Mouse (Mus musculus): ENCODE measurements at regions not wholly inside any gene's neighbourhood (a gene's known extent, or its start where the extent isn't known, plus 50 kb on each side); places are given as distances from the start of the nearest gene placed in this dataset.

DNA sequence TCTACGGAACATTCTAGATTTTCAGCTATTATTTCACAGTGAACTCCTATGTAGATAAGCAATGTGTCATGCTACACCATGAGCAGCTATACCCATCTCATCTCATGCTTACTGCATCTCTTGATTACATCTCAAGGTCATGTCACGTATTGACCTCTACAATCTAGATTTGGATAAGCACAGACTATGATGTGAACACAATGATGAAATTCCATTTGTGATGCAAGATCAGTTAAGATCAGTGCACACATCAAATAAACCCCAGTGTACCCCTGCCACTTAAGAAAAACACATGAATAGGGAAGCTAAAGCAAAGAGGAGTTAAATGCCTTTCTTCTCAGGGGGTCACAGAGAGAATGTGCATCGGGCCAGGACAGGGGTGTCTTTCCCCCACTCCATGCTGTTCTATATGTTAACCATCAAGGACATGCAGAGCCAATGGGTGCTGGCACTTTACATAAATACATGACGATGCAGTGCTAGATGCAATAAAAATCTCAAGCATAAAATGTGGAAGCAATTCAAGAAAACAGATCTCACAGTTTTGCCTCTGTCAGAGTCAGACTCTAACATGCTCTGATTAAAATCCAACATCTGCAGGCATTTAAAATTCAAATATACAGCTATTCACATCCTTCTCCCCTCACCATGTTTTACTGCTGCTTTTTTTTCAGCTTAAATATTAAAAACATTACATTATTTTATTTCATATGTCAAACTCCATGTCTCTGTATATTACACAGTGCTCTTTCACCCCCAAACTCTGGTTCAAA is 157.1 kb upstream of the Gm15217 start:
- H3K9ac ChIP-seq = no peak overlapping the region
- no peaks in the 10 kb centered on the region for H3K9me3 ChIP-seq
- WGBS = 81% methylated on average over 4 of the region's 4 CpGs
- H3K4me2 ChIP-seq = no peak overlapping the region
- no peaks in the 10 kb centered on the region for H3K27me3 ChIP-seq (replicated peaks)
- no peak overlapping the region for H3K27ac ChIP-seq
- H3K4me1 ChIP-seq = no peaks in the 10 kb centered on the region
- no peak overlapping the region for H3K4me3 ChIP-seq
- ATAC-seq (replicated peaks) = no peak
- H3K36me3 ChIP-seq (replicated peaks) = no peaks in the 10 kb centered on the region

DNA sequence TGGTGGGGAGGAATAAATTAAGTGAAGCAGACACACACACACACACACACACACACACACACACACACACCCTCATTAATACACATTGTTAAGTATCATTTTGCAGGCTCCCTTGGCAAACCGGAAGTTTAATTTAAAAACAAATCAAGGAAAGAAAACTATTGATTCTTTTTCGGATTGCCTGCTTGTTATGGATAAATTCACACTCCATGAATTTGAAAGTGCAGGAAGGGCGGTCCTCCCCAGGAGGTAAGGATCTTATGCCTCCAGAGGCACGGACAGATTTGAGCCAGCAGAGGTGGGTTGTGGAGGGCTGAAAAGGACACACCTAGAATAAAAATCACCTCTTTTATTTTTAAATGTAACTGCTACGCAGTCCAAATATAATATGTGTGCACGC is 156.2 kb upstream of the Gm15217 start:
- H3K9me3 ChIP-seq = no peaks in the 10 kb centered on the region
- 70% methylated on average over 6 of the region's 6 CpGs for WGBS
- no peak overlapping the region for H3K9ac ChIP-seq
- H3K4me3 ChIP-seq = no peak overlapping the region
- H3K36me3 ChIP-seq (replicated peaks) = no peaks in the 10 kb centered on the region
- H3K4me1 ChIP-seq = no peaks in the 10 kb centered on the region
- H3K27me3 ChIP-seq (replicated peaks) = no peaks in the 10 kb centered on the region
- H3K4me2 ChIP-seq = no peak overlapping the region
- ATAC-seq (replicated peaks) = no peak
- H3K27ac ChIP-seq = no peak overlapping the region

DNA sequence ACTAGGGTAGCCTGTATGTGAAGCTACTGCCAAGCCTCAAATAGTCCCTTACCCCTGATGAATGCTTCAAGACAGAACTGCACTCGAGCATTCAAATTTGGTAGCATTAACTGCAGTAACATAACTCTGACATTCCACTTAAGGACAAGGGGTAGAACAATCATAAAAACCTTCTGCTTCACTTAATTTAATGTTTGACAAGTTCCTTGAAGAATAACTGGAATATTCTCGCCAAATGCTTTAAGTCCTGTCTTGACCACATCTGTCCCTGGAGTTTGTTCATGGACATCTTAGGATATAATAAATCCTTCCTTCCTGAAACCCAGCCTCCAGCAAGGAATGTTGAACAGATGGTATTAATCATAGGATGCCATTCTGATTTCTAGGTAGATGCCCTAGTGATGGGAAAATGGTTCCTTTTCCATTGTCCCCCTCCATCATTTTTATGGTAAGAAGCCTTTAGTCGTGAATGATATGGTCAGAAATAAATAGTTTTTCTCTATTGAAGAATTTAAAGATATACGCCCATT is 154.7 kb upstream of the Gm15217 start:
- Histone ChIP-seq H3K27me3 (replicated peaks) (no peaks in the 10 kb centered on the region), H3K27ac (no peak overlapping the region), H3K4me3 (no peak overlapping the region), H3K36me3 (replicated peaks) (no peaks in the 10 kb centered on the region), H3K4me1 (no peaks in the 10 kb centered on the region), H3K4me2 (no peak overlapping the region), H3K9me3 (no peaks in the 10 kb centered on the region), H3K9ac (no peak overlapping the region)
- no peak for ATAC-seq (replicated peaks)
- WGBS = 89% methylated on average over 4 of the region's 4 CpGs

DNA sequence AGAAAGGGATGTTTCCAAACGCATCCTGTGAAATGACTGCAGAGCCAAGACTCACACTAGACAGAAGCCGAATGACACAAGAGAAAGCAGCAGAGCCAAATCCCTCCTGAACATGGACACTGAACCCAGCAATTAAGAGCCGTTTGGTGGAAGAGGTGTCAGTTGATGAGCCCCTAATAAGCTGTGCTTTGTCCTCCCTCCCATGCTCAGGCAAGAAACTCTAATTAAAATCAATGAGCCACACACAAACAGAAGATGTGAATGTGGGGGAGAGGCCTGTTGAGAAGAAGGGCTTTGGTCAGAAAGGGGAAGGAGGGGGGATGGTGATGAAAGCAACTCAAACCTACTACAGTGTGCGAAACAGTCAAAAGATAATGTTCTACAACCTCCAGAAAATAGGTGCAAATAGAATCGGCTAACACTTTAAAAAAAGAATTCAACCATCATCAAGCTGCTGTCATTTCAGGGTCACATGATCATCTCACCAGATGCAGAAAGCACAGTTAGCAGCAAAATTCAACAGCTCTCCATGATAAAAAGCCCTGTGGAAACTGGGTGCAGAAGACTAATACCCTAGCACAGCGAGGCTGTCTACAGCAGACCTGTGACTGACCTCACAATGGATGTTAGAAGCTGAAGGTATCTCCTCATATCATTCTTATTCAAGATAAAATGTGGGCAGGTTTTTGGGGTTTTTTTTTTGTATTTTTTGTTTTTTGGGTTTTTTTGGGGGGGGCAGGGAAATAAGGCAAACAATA is 153.2 kb upstream of the Gm15217 start:
- Histone ChIP-seq H3K4me3 (no peak overlapping the region), H3K9ac (no peak overlapping the region), H3K27me3 (replicated peaks) (no peaks in the 10 kb centered on the region), H3K27ac (no peak overlapping the region), H3K36me3 (replicated peaks) (no peaks in the 10 kb centered on the region), H3K4me2 (no peak overlapping the region), H3K9me3 (no peaks in the 10 kb centered on the region), H3K4me1 (no peaks in the 10 kb centered on the region)
- 56% methylated on average over 6 of the region's 6 CpGs for WGBS
- no peak for ATAC-seq (replicated peaks)

DNA sequence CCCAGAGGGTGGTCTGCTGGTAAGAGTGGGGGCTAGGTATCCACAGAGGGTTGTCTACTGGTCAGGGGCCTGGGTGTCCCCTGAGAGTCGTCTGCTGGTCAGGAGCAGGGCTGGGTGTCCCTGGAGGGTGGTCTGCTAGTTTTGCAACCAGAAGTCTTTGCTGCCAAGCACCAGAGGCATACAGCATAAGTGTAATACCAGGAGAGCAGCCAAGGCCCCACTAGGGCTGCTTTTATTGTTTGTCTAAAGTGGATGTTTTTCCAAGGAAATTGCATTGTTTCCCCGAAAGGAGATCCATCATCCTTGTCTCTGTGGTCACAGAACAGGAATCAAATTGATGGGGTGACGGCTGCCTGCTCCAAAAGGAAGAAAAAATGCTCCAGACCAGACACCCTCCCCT is 145.2 kb upstream of the Gm15217 start:
- no peaks in the 10 kb centered on the region for H3K36me3 ChIP-seq (replicated peaks)
- ATAC-seq (replicated peaks) = no peak
- no peak overlapping the region for H3K4me3 ChIP-seq
- WGBS = 76% methylated on average over 3 of the region's 3 CpGs
- no peak overlapping the region for H3K4me2 ChIP-seq
- H3K9me3 ChIP-seq = no peaks in the 10 kb centered on the region
- no peaks in the 10 kb centered on the region for H3K27me3 ChIP-seq (replicated peaks)
- H3K27ac ChIP-seq = no peak overlapping the region
- H3K4me1 ChIP-seq = no peaks in the 10 kb centered on the region
- no peak overlapping the region for H3K9ac ChIP-seq

DNA sequence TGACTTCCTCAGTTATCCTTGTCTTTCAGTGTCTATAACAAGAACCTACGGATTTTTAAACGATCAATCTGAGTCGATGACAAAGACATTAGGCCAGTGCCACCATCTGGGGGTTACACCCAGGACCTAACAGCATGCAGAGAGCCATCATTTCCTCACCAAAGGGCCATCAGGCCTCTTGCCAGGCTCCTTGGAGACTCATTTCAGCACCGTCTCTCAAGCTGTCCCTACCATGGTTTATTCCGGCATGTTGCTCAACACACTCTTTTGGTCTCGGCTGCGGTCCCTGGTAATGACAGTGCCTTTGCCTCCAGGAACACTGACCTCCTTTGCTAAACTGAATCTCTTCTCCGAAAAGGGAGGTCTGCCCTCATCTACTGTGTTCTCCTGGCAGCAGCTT is 144.4 kb upstream of the Gm15217 start:
- no peaks in the 10 kb centered on the region for H3K9me3 ChIP-seq
- H3K4me2 ChIP-seq = no peak overlapping the region
- WGBS = 94% methylated on average over 8 of the region's 8 CpGs
- no peak overlapping the region for H3K27ac ChIP-seq
- H3K27me3 ChIP-seq (replicated peaks) = no peaks in the 10 kb centered on the region
- H3K9ac ChIP-seq = no peak overlapping the region
- H3K4me3 ChIP-seq = no peak overlapping the region
- no peaks in the 10 kb centered on the region for H3K36me3 ChIP-seq (replicated peaks)
- no peak for ATAC-seq (replicated peaks)
- no peaks in the 10 kb centered on the region for H3K4me1 ChIP-seq

DNA sequence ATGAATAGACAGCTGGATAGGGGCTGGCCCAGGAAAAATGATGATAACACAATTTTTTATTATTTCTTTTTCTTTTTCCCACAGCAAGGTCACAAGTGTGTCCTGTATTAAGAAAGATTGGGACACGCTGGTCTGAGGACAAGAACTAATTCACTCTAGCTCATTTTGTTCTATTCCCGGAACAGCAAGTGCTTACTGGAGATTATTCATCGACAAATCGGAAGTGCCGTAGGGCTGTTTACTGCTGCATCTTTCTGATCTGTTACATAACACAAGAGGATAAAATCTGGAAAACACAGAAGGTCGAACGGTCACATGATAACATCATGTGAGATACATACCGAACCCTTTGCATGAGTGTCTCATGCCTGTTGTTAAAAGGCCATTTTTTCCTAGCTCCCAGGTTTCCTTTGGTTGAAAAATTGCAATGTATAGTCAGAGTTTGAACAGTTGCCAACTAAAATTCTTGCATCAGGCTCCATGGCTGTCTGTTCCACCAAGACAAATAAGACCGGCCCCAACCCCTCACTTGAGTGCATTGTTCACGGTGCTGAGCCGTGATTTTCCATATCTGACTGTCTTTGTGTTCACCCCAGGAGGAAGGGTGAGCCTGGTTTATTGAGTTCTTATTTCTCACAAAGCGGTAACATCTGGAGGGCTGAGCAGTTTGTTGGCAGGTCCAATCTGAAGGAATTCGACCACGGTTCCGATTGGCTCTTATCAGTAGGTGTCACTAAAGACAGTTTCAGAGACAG is 139.0 kb upstream of the Gm15217 start:
- no peak for ATAC-seq (replicated peaks)
- Histone ChIP-seq H3K9me3 (no peaks in the 10 kb centered on the region), H3K9ac (no peak overlapping the region), H3K4me1 (no peaks in the 10 kb centered on the region), H3K27ac (no peak overlapping the region), H3K4me2 (no peak overlapping the region), H3K36me3 (replicated peaks) (no peaks in the 10 kb centered on the region), H3K27me3 (replicated peaks) (no peaks in the 10 kb centered on the region), H3K4me3 (no peak overlapping the region)
- 82% methylated on average over 15 of the region's 15 CpGs for WGBS

DNA sequence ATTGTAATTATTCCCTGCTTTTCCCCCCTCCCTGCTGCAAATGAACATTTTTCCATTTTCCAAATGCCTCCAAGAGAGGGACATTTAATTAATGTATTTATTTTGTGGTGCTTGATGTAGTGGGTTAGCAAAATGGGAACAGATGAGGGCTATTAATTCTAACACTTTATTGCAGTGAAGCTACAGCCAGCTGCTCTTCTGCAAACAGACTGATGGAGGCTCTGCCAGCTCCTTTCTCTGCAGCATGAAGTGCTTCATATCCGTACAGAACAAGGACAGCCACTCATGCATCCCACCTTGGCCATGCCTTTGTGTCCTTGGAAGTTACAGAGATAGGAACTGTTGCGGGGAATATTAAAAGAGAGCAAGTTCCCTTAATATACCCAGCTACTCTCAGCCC is 138.3 kb upstream of the Gm15217 start:
- Histone ChIP-seq H3K9ac (no peak overlapping the region), H3K4me3 (no peak overlapping the region), H3K9me3 (no peaks in the 10 kb centered on the region), H3K4me1 (no peaks in the 10 kb centered on the region), H3K36me3 (replicated peaks) (no peaks in the 10 kb centered on the region), H3K4me2 (no peak overlapping the region), H3K27me3 (replicated peaks) (no peaks in the 10 kb centered on the region), H3K27ac (no peak overlapping the region)
- ATAC-seq (replicated peaks) = no peak
- 95% methylated on average over 2 of the region's 2 CpGs for WGBS

DNA sequence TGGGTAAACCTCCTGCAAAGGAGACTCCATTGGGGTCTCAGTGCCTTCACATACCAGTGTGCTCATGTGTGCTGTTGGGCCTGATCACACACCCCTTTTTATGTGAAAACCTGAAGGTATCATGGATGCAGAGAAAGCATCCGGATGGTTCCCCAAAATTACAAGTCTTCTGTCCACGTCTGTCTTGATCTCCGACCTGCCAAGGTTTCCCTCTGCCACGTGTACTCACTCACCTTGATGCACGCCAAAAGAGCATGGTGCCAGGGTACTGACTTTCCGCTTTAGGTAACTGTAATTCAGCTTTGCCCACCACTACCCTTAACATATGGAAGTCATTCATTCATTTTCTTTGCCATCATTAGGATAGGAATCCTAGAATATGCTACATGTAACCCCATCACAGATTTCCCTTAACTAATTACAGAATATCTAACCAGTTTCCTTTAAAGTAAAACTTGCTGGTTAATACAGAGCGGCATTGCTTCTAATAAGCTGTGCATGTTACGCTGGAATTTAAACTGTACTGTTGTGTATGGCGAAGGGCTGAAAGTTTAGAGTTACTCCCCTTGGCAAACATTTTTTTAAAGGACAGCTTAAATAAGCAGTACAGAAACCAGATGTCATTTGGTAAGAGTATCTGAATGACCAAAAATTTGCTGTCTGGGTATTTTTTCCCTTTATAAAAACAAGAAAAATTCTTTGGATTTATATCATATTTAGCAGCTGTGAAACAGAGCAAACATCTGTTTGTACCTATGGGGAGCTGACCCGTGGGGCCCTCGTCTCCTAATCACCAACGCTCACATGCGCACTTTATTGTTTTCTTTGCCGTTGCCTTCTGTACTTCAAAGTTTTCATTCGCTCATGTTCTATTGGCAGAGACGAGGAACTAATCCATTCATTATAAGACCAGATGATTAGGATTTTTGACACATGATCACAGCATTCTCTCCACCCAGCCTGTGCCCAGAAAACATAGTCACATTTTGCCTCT is 131.4 kb upstream of the Gm15217 start:
- no peak overlapping the region for H3K9ac ChIP-seq
- no peaks in the 10 kb centered on the region for H3K27me3 ChIP-seq (replicated peaks)
- 74% methylated on average over 16 of the region's 16 CpGs for WGBS
- H3K27ac ChIP-seq = no peak overlapping the region
- H3K9me3 ChIP-seq = no peaks in the 10 kb centered on the region
- ATAC-seq (replicated peaks) = no peak
- H3K4me3 ChIP-seq = no peak overlapping the region
- H3K4me1 ChIP-seq = no peaks in the 10 kb centered on the region
- H3K4me2 ChIP-seq = no peak overlapping the region
- no peaks in the 10 kb centered on the region for H3K36me3 ChIP-seq (replicated peaks)

DNA sequence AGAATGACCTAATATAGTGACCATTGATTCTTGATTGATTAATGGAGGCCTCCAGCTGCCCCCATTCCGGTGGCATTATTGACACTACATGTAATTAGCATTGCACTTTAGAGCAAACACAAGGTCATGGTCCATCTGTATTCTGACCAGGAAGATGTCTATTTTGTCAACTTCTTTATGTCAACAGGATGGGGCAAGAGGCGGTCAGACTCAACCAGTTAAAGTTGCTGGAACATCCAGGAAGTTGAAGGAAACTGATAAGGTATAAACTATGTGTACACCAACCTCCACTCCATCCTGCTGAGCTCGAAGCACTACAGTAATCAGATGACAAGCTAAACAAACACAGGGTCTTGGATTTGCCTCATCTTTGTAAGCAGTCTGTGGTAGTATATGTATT is 130.1 kb upstream of the Gm15217 start:
- no peaks in the 10 kb centered on the region for H3K36me3 ChIP-seq (replicated peaks)
- no peak overlapping the region for H3K9ac ChIP-seq
- no peak overlapping the region for H3K27ac ChIP-seq
- H3K27me3 ChIP-seq (replicated peaks) = no peaks in the 10 kb centered on the region
- no peak for ATAC-seq (replicated peaks)
- H3K4me3 ChIP-seq = no peak overlapping the region
- H3K9me3 ChIP-seq = no peaks in the 10 kb centered on the region
- H3K4me2 ChIP-seq = no peak overlapping the region
- H3K4me1 ChIP-seq = no peaks in the 10 kb centered on the region
- WGBS = 78% methylated on average over 3 of the region's 3 CpGs

DNA sequence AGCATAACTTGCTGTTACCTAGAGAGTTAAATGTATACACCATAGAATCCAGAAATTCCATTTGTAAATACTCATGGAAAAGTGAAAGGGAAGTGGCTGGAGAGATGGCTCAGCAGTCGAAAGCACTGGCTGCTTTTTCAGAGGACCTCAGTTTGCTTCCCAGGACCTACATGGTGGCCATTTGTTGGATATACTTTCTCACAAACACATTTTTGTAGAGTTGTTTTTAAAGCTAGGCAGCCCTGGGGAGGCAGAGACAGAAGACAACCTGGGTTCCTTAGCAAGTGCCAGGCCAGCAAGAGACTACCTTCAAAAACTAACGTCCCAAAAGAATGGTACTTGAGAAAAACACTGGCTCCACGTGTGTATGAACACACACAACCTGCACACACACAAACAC is 124.0 kb upstream of the Gm15217 start:
- H3K9me3 ChIP-seq = no peaks in the 10 kb centered on the region
- H3K36me3 ChIP-seq (replicated peaks) = no peaks in the 10 kb centered on the region
- no peak overlapping the region for H3K4me2 ChIP-seq
- H3K27me3 ChIP-seq (replicated peaks) = no peaks in the 10 kb centered on the region
- no peak overlapping the region for H3K27ac ChIP-seq
- 78% methylated on average over 3 of the region's 3 CpGs for WGBS
- ATAC-seq (replicated peaks) = no peak
- H3K4me3 ChIP-seq = no peak overlapping the region
- H3K9ac ChIP-seq = no peak overlapping the region
- no peaks in the 10 kb centered on the region for H3K4me1 ChIP-seq

Data from midbrain, embryonic 15.5 days (tissue).